Mouse (Mus musculus): ENCODE results near the gene Aox1. TPM values are rescaled to one million over a fixed set of nuclear protein-coding genes. Genes with fewer than 3 reads are reported as not detected.
A peak's percentile ranks its signal among the peaks of the same experiment; 100 is the strongest.
"Not testable (repeated sequence)": the region's sequence is repeated elsewhere in the genome, so short reads cannot be mapped to it uniquely, and the experiment has no call there.

The Aox1 gene
- 1 to 10 TPM; 1.5 to 1.9 TPM for total RNA-seq (2021)
- long read RNA-seq, result 0 reads

- DNase-seq (ENCODE audit: low spot score in 2 of 2), result peak; percentile 26 to 39
Observed at GRCm38 (mm10) chr1:58029636-58030117, at the start of gene Aox1. TSS of gene Aox1 (plus strand) at chr1:58029931.

- no peak for DNase-seq (ENCODE audit: low spot score in 2 of 2)
Observed at GRCm38 (mm10) chr1:57989052-57989600, 40.6 kb upstream of the Aox1 start.

- no peak for DNase-seq (ENCODE audit: low spot score in 2 of 2)
Observed at GRCm38 (mm10) chr1:57991277-57991676, 38.5 kb upstream of the Aox1 start.

- DNase-seq (ENCODE audit: low spot score in 2 of 2), result peak; percentile 88 to 91
Observed at GRCm38 (mm10) chr1:57995432-57996132, 34.1 kb upstream of the Aox1 start, which contains the start of gene Sgo2a. TSS of gene Sgo2a (plus strand) at chr1:57995971.

GRCm38 (mm10) chr1:57996133-57996615 lies 33.6 kb upstream of the Aox1 start:
- DNase-seq (ENCODE audit: low spot score in 2 of 2), result no peak

GRCm38 (mm10) chr1:57998146-57998545 lies 31.6 kb upstream of the Aox1 start:
- DNase-seq (ENCODE audit: low spot score in 2 of 2), result no peak

- DNase-seq (ENCODE audit: low spot score in 2 of 2), result not testable (repeated sequence)
Observed at GRCm38 (mm10) chr1:58006388-58006787, 23.3 kb upstream of the Aox1 start.

GRCm38 (mm10) chr1:58018856-58019255 lies 10.9 kb upstream of the Aox1 start, which contains the start of gene Kctd18:
TSS of gene Kctd18 (minus strand) at chr1:58018956.
- no peak for DNase-seq (ENCODE audit: low spot score in 2 of 2)

GRCm38 (mm10) chr1:58027707-58028106 lies 2.0 kb upstream of the Aox1 start:
- no peak for DNase-seq (ENCODE audit: low spot score in 2 of 2)

GRCm38 (mm10) chr1:58030156-58030871 lies 583 bp downstream of the Aox1 start:
- DNase-seq (ENCODE audit: low spot score in 2 of 2), result peak; percentile 64 to 70

GRCm38 (mm10) chr1:58031160-58031769 lies 1.5 kb downstream of the Aox1 start:
- peak; percentile 67 for DNase-seq (ENCODE audit: low spot score in 2 of 2)

GRCm38 (mm10) chr1:58037306-58037705 lies 7.6 kb downstream of the Aox1 start:
- DNase-seq (ENCODE audit: low spot score in 2 of 2), result not testable (repeated sequence)

- no peak for DNase-seq (ENCODE audit: low spot score in 2 of 2)
Observed at GRCm38 (mm10) chr1:58045076-58045475, 15.3 kb downstream of the Aox1 start.

- no peak for DNase-seq (ENCODE audit: low spot score in 2 of 2)
Observed at GRCm38 (mm10) chr1:58045546-58045945, 15.8 kb downstream of the Aox1 start.

- DNase-seq (ENCODE audit: low spot score in 2 of 2), result no peak
Observed at GRCm38 (mm10) chr1:58046721-58047290, 17.1 kb downstream of the Aox1 start.

GRCm38 (mm10) chr1:58049126-58049525 lies 19.4 kb downstream of the Aox1 start:
- no peak for DNase-seq (ENCODE audit: low spot score in 2 of 2)

GRCm38 (mm10) chr1:58055598-58055997 lies 25.9 kb downstream of the Aox1 start:
- no peak for DNase-seq (ENCODE audit: low spot score in 2 of 2)

GRCm38 (mm10) chr1:58056074-58056807 lies 26.5 kb downstream of the Aox1 start:
- DNase-seq (ENCODE audit: low spot score in 2 of 2), result no peak

GRCm38 (mm10) chr1:58056939-58057338 lies 27.2 kb downstream of the Aox1 start:
- DNase-seq (ENCODE audit: low spot score in 2 of 2), result no peak

GRCm38 (mm10) chr1:58058846-58059245 lies 29.1 kb downstream of the Aox1 start:
- no peak for DNase-seq (ENCODE audit: low spot score in 2 of 2)
